Mouse (Mus musculus): ENCODE measurements around the gene Adamts18.
"Not testable (repeated sequence)": the region's sequence is repeated elsewhere in the genome, so short reads cannot be mapped to it uniquely, and the experiment has no call there.

The Adamts18 gene

DNA sequence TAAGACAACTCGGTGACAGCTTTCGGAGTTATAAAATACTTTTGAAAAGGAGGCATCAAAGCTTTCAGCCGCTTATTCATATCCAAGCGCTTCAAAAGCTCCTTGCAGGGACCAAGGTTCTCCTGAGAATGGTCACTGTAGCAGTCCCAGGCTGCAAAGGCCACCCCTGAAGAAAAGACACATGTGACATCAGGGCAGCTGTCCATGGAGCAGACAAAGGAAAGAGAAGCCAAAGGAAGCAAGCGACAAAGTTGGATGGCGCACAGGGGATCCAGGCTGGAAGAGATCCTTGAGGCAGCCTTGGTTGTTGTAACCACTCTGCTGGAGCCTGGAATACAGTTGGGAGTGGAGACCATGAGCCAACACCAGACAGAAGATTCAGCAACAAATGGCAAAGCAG is 10.3 kb downstream of the Adamts18 start:
- DNase-seq (ENCODE audit: low spot score), result no peak

DNA sequence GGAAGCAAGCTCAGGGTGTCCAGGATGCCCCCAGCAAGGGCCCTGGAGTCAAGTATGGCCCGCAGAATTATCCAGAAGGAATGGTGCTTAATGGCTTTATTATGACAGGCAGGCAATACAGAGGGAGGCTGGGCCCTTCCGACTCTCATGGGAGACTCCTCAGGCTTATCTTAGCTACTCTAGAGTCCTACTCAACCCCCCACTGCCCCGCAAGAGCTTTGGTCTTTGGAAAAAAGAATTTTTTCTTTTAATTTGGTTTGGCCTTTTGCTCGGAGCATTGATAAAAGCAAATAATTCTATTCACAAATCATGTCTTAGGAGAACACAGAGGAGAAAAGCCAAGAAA is 11.0 kb downstream of the Adamts18 start:
- no peak for DNase-seq (ENCODE audit: low spot score)

DNA sequence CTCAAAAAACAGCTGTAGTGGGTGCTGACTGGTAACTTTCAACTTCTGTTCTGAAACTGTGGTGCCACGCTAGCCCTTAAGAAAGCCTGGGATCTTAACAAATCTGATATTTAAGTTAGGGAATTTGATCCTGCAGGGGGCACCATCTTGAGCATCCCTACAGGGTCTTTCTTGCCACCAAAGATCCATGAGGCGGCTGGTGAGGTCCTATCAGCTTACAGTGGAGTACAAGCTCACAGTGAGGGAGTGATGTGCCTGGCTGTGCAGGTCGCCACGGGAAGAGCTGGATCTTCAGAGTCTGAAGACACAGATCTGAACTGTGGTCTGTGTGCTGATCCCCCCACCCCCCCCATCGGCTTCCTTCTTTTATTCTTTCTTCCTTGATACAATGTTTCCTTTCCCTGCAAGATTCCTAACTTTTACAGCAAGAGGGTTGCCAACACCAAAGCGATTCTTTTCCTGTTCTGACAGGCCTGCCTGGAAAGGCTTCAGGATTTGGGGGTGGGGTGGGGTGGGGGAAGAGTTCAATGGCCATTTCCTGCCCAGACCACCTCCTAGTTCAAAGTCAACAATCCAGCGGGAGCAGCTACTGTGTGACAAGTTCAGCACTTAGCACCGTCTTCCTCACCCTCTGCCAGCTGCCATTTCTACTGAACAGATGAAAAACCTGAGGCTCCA is 11.5 kb downstream of the Adamts18 start:
- no peak for DNase-seq (ENCODE audit: low spot score)

DNA sequence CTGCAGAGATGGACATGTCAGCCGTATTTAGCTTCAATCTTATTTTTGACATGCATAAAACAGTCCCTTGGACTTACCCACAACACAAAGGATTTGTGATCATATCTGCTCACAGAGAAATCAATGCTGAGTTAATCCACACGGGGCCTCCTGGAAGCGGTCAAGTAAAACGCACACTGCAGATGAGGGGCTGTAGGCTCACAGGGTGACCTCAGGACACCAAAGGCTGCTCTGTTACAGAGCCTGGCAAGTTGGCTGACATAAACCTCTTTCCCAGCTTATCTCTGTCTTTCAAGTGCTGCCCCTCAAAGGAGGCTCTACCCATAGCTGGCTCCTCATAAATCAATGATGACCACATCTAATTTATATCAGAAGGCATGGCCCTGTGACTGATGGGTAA is 14.9 kb downstream of the Adamts18 start:
- no peak for DNase-seq (ENCODE audit: low spot score)

DNA sequence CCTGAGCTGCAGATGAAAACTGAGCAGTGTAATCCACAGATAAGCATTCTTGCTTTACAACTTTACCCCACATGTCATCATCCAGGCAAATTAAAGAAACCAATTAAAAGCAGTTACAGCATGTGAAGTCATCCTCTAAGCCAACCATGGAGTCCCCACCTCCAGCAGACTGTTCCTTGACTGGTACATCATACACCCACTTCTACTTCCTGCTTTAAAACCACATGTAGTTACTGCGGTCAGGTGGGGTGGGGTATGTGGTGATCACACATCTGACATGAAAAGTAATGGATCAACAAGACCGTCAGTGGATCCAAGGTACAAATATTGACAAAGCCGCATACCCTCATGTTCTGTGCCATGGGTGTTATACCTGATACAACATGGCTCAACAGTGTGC is 21.3 kb downstream of the Adamts18 start:
- no peak for DNase-seq (ENCODE audit: low spot score)

DNA sequence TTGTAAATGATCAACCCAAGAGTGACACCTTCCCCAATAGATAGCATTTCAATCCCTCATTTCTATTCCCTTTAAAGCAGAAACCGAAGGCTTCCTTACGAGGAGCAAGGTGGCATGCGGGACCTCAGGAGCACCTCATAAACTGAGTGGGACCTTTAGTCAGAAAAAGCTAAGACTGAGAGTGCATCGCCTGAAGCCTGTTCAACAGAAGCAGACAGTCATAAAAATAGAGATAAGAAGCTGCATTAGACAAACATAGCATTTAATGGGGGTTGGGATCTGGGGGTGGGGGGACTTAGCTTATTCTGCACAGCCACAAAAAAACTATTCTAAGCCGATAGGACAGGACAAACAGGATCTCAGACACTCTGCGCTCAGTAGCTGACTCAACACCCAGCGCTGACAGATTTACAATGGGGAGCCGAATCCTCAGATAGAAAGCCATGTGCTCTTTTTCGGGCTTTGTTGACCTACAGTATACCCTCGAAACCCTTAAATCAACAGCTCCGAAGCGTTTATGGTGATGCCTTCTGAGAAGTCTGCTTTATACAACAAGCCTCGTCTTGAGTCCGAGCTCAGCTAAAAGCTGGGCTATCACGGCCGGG is 27.5 kb downstream of the Adamts18 start:
- no peak for DNase-seq (ENCODE audit: low spot score)

DNA sequence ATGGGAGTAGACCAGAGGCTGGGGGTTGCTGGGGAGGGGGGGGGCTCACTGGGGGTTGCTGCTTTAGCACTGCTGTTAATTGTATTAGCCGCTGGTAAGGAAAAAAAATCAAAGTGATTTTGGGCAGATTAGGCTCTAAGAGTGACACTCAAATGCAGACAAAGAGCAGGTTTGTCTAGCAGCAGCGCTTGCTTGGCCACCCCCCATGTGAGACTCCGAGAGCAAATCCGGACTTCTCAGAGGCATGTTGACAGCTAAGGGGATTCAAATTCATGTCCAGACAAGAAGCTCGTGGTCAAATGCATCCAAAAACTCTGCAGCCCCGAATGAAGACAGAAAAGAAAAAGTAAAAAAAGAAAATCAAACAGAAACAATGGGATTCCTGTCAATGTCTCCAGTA is 34.6 kb downstream of the Adamts18 start:
- no peak for DNase-seq (ENCODE audit: low spot score)

DNA sequence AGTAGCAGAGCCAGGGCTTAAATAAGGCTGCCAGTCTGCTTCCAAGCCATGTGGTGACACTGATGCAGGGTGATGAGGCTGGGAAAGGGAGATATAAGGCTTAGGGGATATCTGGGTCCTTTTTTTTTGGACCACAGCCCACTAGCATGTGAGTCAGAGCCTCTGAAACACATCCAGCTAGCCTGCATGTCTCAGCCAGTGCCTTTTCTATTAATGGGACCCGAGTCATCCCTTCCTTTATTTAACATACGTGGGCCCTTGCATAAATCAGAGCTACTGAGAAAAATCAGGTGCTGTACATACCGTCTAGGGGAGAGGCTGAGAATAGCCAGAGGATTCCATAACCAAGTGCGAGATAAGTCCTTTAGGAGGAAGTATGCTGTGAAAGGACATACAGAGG is 37.0 kb downstream of the Adamts18 start:
- DNase-seq (ENCODE audit: low spot score), result no peak

DNA sequence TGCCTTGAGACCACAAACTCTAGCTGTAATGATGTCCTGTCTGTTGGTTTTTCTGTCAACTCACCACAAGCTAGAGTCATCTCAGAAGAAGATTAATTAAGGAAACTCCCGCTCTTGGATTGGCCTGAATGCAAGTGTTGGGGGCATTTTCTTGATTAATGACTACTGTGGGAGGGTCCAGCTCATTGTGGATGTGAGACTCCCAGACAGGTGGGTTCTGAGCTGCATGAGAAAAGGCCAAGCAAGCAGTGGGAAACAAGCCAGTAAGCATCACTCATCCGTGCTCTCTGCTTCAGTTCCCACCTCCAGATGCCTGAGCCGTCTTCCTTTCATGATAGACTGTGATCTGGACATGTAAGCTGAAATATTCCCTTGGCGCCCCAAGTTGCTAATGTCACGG is 38.6 kb downstream of the Adamts18 start:
- no peak for DNase-seq (ENCODE audit: low spot score)

DNA sequence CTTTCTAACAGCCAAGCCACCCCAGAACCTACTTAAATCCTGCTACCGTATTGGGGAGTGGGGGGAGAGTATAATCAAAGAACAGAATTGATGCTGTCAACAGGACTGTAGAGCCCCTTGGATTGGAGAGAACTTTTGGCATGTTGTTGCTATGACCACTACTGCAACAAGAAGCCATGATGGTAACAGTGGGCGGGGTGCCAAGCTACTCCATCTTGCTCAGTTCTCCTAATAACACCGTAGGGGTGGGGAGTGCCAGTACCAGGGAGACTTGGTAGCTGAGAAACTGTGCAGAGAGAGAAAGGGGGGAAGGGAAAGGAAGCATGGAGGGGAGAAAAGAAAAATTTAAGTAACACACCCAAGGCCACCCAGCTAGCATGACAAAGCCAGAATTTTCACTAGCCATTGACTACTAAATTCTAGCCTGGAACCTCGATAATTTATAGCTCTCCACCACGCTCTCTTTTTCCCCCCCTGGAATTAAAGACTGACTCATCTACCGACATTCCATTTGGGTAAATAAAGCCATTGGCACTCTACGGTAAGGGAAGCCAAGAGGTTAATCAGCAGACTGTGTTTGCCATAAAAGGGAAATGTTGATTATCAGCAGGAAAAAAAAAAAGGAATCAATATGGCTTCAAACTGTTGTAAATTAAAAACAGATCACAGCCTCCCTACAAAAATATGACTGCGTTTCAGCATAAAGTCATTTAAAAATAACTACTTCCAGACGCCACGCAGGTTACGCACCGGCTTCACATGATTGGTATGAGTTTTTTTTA is 44.5 kb downstream of the Adamts18 start:
- no peak for DNase-seq (ENCODE audit: low spot score)

DNA sequence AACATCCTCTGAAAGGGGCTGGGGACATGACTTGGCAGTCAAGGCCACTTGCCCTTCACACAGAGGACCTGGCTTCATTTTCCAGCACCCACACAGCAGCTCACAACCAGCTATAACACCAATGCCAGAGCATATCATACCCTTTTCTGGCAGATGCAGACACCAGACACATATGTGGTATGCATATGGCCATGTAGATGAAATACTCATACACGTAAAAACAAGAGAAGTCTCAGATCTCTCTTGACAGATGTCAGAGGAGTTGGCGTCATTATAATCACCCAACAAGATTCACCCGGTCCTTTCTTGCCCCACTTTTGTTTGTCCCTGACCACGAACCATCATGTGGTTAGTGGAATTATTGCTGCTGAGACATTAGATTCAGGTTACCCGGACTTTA is 47.0 kb downstream of the Adamts18 start:
- DNase-seq (ENCODE audit: low spot score), result no peak

DNA sequence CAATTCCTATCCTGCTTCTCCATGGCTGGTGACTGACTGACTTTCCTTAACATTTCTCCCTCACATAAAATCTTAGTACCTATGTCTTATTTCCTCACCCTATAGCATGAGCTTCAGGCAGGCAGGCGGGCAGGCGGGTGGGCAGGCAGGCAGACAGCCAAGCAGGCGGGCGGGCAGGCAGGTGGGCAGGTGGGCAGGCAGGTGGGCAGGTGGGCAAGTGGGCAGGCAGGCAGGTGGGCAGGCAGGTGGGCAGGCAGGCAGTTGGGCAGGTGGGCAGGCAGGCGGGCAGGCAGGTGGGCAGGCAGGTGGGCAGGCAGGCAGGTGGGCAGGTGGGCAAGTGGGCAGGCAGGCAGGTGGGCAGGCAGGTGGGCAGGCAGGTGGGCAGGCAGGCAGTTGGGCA is 48.0 kb downstream of the Adamts18 start:
- not testable (repeated sequence) for DNase-seq (ENCODE audit: low spot score)

DNA sequence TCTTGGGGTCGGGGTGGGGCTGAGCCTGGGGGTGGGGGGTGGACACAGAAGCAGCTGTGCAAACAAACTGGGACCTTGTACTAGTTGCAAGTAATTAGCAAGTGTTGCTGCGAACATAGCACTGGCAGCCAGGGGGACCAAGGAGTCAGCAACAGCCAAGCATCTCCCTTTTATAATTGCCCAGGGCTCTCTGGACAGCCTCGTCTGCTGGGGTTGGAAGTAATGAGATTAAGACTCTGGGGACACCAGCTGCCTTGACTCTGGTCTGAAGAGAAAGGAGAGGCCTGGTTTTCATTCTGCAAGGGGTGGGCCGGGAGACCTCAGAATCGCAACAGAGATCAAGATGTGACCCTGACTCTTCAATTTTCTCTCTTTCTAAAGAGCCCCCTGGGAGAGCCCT is 49.0 kb downstream of the Adamts18 start:
- no peak for DNase-seq (ENCODE audit: low spot score)

DNA sequence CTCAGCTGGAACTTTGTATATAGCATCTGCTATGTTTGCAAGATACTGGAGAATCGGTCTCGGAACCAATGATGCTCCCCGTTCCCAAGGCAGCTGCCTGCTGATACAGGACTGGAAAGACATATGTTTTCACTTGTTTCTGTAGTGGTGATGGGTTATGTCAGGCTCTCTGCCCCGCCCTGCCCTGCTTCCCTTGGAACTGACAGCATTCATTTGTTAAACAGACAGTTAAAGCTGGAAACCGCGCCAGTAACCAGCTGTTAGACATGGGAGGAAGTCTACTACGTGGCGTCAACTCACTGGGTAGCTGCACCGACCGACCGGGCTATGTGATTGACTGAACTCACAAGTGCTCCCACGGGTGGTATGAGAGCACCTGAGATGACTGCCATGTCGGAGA is 56.7 kb downstream of the Adamts18 start:
- no peak for DNase-seq (ENCODE audit: low spot score)

DNA sequence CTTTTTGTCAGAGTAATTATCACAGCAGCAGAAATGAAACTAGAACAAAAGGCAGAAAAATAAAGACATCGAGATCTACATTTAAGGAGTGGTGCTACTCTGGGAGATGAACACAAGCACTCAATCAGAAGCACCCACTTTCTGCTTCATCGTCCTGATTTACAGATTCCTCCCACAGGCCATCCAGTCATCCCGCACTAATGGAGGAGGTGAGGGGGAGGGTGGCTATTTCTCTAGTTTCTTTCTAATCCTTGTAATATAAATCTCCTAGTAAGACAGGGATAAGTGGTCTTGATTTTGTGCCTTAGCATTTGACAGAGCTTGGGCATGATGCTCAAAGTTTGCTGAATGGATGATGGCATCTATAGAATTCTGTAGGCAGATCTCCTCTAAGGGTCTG is 57.5 kb downstream of the Adamts18 start:
- DNase-seq (ENCODE audit: low spot score), result no peak

DNA sequence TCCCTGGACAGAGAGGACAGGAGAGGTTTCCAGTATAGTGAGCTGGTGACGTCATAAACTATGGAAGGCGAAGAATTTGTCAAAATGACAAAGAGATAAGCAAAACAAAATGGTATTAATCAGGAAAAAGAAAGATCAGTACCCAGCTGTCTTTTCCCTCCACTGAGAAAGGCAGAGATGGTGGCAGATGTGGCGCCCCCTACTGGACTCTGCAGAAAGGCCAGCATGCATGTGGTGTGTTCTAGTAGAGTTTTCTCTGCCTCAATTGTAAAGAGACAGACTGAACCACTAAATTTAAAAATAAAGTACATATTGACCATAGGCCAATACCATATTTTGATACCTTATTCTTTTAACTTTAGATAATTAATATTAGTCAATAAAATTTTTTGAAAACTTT is 64.8 kb downstream of the Adamts18 start:
- no peak for DNase-seq (ENCODE audit: low spot score)

DNA sequence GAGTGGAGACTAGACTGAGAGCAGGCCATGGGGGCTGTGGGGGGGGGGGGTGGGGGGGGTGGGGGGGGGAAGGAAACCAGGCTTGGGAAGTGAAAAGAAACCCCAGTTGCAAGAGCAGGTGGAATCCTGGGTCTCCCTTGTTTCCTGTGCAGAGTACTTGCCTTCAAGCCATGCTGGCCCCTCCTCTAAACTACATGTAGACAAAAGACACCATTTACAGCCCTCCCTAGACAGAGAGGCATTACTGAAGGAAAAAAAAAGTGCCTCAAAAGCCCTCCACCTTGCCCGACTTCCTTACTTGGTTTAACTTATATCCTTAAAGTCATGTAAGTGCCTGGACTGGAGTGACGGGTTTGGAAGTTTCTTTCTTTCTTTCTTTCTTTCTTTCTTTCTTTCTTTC is 67.0 kb downstream of the Adamts18 start:
- DNase-seq (ENCODE audit: low spot score), result no peak

DNA sequence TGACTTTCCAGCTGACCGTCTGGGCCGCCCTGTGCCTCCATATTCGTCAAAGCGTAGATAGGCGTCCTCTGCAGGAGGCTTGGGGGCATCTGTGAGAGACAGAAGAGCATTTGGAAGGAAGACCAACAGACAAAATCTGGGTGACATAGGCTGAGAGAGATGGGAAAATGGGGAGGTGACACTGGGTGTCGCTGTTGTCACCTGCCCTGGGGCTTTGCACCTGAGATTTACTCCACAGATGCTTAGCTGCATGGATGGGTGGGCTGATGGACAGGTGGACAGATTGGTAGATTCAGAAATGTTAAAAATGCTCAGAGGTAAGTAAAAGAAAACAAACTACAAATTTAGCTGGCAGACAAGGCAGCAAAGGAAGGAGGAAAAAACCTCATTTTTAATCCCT is 73.2 kb downstream of the Adamts18 start:
- DNase-seq (ENCODE audit: low spot score), result no peak

DNA sequence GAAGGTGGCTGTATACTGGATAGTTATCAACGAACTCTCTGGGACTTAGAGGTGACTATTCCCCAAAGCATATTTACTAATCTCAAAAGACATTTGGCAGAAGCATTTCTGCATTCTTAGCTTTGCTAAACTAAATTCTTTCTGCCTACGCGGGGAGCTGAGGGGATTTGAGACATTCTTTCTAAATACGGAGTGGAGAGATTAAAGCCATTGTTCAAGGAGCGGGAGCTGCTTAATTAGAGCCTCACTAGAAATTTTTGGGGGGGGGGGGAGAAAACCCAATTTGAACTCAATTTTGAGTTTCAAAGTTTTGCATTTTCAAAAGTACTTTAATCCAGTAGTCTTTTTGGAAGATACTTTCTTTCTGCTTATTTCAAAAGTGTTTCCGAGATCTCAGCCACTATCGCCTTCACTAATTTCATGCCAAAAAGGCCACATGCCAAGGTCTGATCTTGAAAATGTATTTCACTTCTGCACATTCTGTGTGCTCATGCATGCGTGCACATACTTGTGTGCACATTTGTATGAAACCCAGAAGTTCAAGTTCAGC is 79.6 kb downstream of the Adamts18 start:
- no peak for DNase-seq (ENCODE audit: low spot score)

DNA sequence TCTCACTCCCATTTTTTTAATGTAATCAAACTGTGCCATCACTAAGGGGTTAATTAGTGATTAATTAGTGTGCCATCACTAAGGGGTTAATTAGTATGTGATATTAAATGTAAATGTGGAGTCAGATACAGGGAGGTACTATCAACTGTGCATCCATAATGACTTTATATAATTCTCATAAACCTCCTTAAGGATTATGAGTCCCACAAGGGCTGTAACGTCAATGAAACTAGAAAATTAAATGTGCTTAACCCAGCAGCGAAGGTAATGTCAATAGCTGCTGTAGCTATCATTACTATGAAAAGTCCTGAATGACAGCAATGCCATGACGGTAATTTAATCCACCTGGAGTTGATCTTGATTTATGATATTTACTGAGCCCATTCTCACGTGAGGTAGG is 83.4 kb downstream of the Adamts18 start:
- DNase-seq (ENCODE audit: low spot score), result no peak

DNA sequence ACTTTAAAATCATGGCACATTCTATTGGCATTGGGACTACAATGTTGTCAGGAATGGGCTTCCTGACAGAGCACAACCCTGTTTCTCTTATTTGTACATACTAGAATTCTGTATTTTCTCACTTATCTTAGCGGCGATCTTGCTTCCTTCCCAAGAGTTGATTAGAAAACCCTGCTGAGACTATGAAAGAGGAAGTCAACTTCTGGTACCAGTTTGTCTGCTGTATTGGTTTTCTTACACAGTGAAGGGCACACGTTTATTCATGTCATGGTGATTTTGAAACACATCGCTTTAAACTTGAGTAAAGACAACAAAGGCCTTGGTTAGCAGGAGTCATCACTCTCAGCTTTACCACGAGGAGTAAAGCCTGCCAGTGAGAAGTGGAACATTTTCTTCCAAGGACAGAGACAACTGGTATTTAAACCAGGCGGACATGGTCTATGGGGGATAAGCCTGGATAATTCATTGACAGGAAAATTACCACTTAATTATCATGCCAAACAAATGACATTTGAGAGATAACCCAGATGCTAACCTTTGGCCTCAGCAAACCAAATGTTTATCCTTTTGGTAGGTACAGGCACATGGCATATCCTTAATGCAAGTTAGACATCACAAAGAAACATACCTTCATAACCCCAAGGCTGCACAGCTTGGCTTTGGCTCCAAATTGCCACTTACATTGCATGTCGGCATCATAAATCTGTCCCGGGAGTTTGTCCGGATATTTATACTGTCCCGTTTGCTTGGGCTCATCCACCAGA is 84.8 kb downstream of the Adamts18 start:
- DNase-seq (ENCODE audit: low spot score), result no peak

DNA sequence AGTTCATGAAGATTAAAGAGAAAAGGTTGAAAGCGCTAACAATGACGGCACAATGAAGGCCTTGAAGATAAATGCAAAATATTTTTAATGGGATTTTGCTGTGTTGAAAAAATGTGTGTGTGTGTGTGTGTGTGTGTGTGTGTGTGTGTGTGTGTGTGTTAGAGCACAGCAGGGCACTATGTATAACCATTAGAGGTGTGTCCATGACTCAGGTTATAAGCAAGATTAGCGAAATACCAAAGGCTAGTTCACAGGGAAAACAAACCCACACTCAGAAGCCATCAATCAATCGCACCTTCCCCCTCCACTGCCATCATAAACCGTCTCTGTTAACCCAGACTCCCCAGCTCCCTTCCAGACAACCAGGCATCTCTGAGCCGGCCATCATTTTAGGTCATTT is 86.4 kb downstream of the Adamts18 start:
- no peak for DNase-seq (ENCODE audit: low spot score)

DNA sequence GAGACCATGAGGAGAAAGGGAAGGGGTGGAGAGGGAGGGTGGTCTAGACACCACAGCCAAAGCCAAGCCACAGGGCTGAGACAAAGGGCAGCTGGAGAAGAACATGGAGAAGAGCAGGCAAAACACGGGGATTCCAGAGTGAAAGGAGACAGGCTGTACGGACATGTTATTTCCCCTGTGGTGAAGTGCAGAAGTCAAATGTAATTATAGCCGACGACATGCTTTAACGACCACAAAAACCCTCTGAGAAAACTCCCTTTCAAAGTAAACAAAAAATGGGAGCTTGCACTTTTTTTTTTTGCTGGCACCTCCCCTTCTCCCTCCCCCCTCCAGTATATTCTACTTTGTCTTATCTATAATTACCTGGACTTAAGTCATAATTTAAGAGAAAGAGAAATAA is 92.7 kb downstream of the Adamts18 start:
- no peak for DNase-seq (ENCODE audit: low spot score)

Measured in ovary, postnatal 10 days (tissue).